Mouse (Mus musculus) right cerebral cortex, adult 18-20 months (tissue): ENCODE data around the gene A830005F24Rik.
"Not testable (repeated sequence)": the region's sequence is repeated elsewhere in the genome, so short reads cannot be mapped to it uniquely, and the experiment has no call there.

Experiments used
- DNase-seq: peaks from one replicate; pipeline ENCODE4 v3.0.0; 2022; ENCODE audit warnings: mixed read lengths

A830005F24Rik gene

DNA sequence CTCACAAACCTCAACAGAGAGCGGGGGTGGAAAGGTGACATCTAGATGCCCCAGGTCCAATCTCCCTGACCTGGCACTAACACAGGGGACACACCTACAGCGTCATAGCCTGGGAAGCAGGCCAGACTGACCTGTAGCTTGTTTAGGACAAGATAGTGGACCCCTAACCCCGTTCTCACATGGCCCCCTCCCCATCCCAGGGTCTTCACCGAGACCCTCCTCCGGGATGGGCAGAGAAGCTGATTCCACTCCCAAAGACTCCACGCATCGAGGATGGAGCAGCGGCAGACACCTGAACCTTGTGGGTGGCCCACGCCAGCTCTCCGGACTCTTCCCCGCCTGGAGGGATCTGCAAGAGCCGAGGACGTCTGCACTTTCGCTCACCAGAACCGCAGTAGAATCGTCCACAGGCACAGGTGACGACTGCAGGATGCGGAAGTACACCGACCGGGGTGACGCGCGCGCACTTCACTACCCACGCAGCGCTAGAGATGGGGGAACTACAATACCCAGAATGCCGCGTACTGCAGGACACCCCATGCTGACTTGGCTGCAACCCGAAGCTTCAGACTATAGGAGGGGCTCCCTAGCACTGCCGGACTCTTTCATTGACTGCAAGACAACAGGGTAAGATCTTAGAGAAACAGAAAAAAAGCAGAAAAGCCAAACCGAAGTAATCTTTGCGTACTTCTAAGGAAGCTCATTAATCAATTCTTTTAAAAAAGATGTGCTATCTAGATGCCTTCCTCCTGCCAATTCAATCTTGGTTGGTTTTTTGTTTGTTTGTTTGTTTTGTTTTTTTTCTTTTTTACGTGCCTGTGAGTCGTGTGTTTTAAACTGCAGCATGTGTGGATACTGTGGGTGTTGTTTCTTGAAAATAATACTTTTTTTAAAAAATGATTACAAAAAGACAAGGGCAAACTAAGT lies at the start of gene A830005F24Rik, which contains the start of gene Zfp169:
Gene A830005F24Rik, plus strand, starts transcription at position 568 of the 927 bp plus-strand sequence.
Gene Zfp169, minus strand, starts transcription at position 449 of the 927 bp plus-strand sequence.
- peak; percentile 95 for DNase-seq

DNA sequence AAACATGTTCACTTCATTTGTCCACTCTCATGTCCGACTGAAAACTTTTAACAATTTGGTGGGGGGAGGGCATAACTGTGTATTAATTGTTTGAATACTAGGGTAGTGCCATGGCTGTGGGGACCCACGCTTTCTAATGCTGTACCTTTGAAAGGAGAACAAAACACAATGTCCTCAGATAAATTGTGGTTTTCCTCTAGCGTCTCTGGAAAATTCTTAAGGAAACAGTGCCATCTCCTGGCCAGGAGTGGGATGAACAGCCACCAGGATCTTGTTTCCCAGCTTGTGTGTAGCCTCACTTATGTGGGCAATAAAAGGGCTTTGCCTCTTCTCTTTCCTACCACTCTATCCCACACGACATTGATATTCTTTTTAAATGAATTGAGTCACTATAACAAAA lies 49.2 kb upstream of the A830005F24Rik start:
- peak; percentile 76 for DNase-seq

DNA sequence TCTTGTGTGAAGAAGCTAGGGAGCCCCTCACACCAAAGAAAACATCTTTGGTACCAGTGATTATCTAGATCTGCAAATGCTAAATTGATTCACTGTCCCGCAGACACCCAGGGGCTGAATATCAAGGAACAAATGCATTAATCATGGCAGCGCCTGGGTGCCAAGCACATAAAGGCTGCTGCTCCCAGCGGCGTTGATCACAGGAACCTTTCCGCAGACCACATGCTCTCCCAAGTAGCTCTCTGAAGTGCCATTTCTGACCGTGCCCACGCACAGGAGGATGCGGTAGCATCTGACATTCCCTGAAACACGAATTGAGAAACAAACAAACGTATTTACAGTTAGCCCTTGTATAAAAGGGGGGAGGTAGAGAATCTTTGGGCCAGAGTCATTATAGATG lies 47.2 kb upstream of the A830005F24Rik start:
- DNase-seq = no peak

DNA sequence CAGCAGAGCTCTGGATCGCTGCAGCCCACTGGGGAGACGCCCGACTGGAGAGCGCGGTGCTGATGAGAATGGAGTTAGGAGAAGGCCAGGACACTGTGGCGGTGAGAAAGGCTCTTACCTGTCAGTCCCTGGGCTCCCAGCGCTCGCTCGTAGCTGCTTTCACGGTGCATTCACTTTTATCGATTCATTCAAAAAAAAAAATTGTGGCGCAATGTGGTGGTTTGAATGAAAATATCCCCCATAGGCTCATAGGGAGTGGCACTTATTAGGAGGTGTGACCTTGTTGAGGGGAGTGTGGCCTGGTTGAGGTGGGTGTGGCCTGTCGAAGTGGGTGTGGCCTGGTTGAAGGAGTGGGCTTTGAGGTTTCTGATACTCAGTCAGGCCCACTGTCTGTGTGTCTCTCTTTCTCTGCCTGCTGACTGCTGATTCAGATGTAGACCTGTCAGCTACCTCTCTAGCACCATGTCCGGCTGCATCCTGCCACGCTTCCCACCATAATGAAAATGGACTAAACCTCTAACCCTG lies 44.7 kb upstream of the A830005F24Rik start:
- DNase-seq = no peak

DNA sequence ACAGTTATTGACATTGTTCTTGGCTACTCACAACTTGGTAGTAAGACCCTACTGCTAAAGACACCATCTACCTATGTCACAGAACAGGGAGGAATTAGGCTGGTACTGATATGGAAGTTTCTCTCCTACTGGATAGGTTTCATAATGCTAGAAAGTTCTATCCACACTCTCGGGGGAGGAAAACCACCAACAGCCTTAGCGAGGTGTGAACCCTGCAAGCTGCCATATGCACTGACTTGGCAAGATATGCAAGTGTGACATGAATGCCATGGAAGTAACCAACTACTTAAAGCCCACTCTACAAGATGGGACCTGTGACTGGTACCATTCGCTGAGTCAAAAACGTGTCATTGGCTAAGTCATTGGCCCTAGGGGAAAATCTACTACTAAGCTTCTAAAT lies 29.8 kb upstream of the A830005F24Rik start:
- DNase-seq = no peak

DNA sequence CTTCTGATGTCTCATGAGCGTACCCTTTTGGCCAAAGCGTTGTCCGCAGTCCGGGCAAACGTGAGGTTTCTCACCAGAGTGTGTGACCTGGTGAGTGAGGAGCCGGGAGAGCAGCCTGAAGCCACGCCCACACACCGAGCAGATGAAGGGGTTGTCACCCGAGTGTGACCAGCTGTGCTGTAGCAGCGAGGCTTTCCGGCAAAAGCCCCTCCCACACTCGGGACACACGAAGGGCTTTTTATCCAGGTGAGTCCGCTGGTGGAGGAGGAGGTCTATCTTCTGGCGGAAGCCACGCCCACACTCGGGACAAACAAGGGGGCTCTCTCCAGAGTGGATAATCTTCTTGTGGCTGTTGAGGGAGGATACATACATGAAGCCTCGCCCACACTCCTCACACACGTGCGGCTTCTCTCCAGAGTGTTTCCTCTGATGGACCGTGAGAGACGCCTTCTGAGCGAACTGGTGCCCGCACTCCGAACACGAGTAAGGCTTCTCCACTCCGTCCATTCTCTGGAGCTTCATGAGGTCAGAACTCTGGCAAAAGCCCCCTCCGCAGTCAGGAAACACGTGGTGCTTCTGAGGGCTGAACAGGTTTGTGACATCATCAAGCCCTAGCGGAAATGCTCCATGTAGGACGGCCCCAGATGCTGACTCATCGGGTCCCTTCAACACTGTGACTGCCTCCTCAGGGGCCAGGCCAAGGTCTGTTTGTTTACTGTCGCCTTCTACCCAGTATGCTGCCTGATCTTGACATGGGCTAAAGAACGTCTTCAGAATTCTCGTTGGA lies 22.8 kb upstream of the A830005F24Rik start:
- DNase-seq = no peak

DNA sequence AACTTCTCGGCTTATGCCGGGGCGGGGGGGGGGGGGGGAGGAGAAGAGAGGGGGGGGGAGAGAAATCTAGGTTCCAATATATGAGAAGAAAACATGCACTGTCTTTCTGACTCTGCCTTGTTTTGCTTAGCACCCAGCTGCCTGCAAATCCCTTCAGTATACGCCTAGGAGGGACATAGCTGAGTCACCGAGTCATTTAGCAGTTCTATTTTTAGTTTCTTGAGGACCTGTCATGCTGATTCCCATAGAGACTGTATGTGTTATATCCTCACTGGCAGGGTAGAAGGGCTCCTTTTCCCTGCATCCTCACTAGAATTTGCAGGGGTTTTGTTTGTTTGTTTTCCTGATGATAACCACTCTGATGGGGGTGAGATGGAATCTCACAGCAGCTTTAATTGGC lies 20.2 kb upstream of the A830005F24Rik start:
- DNase-seq = peak; percentile 55

DNA sequence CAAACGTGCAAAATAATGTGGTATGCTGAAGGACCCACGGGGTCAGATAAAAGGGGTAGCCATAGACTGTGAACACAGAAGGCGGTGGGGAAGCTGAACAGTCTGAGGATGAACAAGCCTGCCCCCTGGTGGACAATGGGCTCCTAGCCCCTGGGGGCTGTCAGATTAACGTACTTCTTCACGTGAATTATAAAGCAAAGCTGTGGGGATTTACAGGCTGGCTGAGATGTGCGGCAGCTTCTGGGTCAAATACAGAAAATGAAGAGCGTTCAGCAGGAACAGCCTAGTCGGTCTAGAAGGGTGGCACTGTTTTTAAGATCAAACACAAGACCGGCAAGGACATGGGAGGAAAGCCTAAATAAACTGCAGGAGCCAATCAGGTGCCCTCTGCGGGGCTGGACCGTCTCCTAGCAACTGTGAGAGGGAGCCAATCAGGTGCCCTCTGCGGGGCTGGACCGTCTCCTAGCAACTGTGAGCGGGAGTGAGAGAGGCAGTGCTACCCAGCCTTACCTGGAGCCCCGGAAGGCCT lies 15.6 kb upstream of the A830005F24Rik start:
- DNase-seq = peak; percentile 78

DNA sequence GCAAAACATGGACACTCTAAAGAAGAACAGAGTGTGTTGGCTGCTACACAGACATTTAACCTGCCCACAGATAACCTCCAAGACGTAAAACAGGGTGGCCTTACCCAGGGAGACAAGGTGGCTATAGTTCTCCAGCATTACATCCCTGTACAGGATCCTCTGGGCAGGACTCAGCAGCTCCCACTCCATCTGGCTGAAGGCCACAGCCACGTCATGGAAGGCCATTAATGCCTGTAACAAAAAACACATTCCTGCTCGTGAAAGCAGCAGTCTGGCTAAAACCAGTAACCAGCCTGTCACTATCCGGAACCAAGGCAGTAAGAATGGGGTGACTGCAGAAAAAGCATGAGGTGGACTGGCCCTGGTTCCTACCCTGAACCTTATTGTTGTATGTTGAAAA lies 14.7 kb upstream of the A830005F24Rik start:
- DNase-seq = no peak

DNA sequence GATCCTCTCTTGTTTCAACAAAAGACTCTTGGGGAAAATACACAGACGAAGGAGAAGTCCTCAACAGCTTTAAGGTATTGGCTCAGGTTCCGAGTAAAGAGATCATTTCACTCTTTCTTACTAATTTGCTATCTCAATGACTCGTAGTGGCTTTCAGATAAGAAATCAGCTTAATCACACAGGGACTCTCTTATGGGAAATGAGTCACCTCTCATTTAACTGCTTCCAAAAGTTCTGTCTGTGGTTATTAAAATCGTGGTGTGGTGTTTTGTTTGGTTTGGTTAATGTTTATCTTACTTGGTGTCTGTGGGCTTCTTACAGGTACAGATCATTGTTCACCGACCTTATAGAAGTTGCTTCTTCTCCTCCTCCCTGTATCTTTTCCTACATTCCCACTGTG lies 10.9 kb upstream of the A830005F24Rik start:
- DNase-seq = no peak

DNA sequence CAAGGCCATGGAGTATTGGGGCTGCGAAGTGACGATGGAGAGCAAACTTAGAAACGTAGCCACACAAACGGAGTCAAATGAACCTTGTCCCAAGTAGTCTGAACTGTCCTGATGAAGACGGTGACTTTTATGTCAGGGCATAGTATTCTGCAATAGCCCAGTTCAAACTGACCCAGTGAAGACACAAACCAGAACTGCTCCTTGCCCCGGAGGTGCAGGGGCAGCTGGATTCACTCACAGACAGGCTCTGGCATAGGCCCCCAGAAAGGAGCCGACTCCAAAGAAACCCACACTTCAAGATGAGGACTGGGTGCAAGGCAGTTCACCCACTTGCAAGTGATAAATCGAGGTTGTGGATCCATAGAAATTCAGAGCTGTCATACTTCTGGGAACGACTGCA lies 4.7 kb upstream of the A830005F24Rik start:
- DNase-seq = no peak

DNA sequence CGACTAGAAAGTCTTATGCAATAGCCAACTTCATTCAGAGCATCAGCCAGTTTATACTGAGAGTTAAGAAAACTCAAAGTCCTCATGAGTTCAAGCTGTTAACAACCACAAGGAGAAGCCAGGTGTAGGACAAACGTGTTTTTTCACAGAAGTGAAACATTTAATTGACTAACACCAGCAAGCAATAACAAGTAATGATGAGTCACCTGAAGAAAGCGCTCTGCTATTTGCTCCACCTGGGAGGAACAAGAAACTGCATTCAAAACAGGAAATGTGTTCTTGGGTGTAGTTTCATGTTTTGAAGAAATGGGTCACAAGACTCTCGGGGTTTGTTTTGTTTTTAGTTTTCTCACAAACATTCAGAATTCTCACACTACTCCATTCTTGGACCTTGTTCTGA lies 2.5 kb downstream of the A830005F24Rik start:
- DNase-seq = no peak

DNA sequence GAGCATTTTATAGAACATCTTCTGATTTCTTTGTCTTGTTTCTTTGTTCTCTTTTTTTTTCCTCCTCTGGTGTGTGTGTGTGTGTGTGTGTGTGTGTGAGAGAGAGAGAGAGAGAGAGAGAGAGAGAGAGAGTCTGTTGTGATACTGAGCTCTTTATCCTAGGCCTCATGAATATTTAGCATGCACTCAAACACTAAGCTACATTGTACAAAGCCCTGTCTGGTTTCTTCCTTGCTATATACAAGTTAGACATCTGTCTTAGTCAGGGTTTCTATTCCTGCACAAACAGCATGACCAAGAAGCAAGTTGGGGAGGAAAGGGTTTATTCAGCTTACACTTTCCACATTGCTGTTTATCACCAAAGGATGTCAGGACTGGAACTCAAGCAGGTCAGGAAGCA lies 5.8 kb downstream of the A830005F24Rik start:
- DNase-seq = not testable (repeated sequence)

DNA sequence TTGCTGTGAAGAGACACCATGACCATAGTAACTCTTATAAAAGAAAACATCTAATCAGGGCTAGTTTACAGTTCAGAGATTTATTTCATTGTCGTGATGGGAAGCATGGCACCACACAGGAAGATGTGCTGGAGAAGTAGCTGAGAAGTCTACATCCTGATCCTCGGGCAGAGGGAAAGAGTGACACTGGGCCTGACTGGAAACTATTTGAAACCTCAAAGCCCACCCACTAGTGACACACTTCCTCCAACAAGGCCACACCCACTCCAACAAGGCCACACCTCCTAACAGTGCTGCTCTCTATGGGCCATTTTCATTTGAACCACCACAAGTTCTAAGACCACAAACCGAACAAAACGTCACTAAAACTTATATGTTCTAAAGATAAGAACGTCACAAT lies 12.4 kb downstream of the A830005F24Rik start:
- DNase-seq = no peak

DNA sequence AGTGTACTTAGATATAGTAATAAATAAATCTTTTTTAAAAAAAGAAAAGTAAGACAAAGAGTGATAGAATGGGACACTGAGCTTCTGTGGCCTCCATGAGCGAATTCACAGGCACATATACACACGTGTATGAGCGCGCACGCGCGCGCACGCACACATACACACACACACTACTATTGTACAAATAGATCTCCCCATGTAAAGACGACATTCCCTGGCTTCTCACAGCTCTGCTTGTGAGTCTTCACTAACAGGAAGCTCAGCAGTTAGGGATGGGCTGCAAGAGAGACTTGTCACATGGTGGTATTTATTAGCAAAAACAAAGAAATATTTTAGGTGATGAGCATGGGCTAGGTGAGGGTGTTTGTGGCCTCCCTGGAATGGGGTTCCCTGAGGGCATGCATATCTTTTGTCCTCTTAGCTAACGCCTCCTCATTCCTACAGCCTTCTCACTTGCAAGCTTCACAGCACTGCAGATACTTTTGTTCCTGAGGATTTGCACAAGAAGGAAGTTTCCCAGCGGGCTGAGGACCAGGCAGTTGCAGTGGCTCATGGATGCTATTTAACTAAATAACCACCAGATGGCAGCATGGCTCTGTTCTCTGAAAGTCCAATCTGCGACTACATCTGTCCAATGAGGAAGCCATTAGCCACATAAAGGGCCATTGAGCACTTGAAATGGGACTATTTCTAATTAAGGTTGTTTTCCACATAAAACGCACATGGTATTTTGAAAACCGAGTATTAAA lies 14.9 kb downstream of the A830005F24Rik start:
- peak; percentile 80 for DNase-seq

DNA sequence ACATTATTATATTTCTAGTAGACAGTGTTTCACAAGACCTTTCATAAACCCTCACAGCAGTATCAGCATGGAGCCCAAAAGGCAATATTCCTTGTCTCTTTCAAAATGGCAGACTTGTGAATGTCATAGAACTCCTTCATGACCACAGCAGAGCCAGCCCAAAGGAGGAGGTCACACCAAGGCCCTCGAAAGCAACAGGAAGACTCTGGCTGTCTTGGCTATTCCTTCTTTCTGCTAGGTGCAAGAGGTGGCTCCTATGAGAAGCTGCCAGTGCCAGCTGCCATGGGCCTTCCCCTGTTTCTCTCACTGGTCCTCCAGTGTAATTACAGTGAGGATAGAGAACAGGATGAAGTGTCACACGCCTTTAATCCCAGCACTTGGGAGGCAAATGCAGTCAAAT lies 15.7 kb downstream of the A830005F24Rik start:
- no peak for DNase-seq

DNA sequence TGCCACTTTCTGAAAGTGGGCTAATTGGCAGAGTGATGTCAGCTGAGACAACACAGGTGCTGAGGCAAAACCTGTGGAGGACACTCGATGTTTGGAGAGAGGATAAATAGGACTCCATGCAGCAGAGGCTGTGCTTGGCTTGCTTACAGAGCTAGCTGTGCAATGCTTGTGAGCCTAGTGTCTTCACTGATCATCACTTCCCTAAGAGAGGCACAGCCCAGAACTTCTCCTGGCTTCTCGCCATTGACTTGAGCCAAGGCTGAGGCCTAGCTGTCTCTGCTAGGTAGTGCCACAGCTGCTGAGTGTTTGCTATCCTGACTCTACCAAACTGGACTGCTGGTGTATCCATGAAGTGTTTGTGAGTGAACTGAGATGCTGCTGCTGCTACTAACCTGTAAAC lies 17.3 kb downstream of the A830005F24Rik start:
- no peak for DNase-seq

DNA sequence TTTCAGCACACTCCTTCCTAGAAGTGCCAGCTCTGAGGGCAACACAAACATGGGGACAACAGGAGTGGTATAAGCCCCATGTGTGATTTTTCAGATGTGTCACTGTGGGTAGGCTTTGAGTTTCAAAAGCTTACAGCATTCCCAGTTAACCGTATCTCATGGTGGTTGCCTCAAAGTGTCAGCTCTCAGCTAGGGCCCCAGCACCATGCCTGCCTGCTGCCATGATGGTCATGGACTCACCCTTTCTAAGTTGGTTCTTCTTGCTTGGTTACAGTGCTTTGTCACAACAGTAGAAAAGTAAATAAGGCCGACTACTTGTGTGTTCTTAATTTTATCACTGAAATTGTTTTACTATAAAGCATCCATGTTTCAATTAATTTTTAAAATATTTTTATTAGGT lies 18.1 kb downstream of the A830005F24Rik start:
- no peak for DNase-seq

DNA sequence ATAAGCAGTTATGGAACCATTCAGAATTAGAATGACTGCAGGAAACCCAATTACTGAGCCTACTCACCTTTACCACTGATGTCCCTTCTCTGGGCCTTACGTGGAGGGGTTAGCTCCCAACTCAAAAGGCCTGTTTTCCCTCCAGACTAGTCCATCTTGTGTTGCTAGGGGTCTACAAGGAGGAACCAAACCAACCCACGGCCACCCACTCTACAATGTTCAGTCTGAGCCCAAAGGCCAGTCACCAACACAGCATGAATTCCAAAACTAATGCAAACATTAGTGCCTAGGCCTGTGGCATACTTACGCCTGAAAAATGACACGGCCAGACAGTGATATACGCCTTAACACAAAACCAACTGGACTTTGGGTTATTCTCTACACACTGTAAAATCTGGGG lies 20.1 kb downstream of the A830005F24Rik start:
- no peak for DNase-seq

DNA sequence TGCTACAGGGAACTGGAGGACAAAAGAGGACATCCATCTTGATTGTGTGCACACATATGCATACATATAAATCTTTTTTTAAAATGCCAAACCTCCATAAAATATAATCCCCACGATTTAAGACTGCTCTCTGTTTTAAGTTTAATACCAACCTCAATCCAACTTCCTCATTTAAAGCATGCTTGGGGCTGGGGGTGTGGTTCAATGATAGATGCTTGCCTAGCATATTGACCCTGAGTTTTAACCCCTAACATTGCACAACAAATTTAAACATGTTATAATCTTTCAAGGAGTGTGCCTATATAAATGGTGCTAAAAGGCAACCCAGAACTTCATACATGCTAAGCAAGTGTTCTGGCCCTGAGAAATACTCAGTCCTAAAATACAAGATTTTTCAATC lies 27.1 kb downstream of the A830005F24Rik start:
- DNase-seq = no peak

DNA sequence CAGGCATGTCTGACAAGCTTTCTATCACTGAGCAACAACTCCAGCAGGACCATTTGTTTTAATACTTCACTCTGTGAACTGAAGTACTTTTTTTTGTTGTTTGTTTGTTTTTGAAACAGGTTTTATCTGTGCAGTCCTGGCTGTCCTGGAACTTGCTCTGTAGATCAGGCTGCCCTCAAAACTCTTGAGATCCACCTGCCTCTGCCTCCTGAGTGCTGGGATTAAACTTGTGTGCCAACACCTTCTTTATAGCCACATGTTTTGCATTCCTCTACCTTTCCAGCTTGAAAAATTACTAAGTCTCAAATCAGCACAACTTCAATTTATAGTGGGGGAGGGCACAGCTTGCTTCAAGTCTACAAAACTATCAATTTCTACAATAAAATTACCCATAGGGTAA lies 31.0 kb downstream of the A830005F24Rik start:
- DNase-seq = no peak

DNA sequence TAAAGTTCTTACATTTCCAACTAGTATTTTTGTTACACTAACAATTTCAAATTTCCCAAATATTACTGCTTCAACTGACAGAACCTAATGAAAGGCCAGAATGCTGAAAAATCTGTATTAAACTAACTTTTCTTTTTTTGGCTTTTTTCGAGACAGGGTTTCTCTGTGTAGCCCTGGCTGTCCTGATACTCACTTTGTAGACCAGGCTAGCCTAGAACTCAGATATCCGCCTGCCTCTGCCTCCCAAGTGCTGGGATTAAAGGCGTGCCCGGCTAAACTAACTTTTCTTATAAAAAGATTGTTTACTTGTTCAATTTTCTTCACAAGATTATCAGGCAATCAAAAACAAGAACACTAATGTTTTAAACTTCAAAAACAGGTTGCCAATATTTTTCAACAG lies 31.5 kb downstream of the A830005F24Rik start:
- no peak for DNase-seq
